Mouse (Mus musculus) cerebellum, postnatal 10 days (tissue): Measurements from ENCODE around the gene Atp2b2.

ENCODE experiments used
- DNase-seq, 2 experiments: peaks; one replicate each; pipeline ENCODE4 v3.0.0; 2021; ENCODE audit warnings: mixed read lengths in 2 of 2

Gene Atp2b2

DNA sequence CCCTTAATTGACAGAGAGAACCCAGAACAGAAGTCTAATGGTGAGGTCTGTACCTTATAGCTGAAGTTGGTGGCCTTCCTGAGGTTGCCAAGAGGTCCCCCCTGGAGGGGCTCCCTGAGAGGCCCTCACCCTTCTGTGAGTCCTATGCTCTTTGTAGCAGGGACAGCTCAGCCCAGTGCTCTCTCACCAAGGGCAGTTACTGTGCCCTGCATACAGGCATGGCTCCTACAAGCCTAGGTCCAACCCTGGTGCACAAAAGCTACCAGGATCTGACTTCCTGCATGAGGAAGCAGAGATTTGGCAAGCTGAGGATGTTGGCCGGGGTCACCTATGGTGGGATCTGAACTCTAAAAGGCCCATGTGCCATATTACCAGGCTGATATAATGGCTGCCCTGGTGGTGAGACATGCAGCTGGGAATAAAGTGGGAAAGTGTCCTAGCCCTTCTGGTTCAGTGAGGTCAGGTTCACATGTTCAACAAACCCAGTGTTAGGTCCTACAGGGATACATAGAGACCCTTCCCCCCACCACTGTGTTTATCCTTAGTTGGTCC lies 186.2 kb downstream of the Atp2b2 start:
- DNase-seq: peak; percentile 73 to 78

GRCm38 (mm10) chr6:113855581-113855980 lies 186.8 kb downstream of the Atp2b2 start:
- peak; percentile 79 to 88 for DNase-seq

DNA sequence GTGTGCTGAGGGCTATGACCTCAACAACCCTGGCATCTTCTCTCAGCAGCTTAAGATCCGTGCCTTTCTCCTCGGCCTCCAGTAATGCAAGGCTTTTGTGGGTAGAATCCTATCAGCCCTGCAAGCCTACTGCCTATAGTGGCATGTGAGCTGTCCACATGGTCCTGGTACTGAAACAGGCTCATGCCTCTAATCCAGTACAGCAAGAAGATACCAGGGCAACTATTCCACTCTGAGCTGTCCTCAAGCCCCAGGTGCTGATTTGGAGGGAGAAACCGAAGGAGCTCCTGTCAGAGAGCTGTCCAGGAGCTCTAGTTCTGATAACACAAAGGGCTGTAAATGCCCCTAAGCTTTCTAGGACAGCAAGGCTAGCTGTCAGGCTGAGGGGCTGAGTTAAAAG lies 190.1 kb downstream of the Atp2b2 start:
- peak in 1 of 2 experiments; percentile 45 for DNase-seq

GRCm38 (mm10) chr6:113849819-113850218 lies 192.6 kb downstream of the Atp2b2 start:
- no peak for DNase-seq

GRCm38 (mm10) chr6:113848655-113849054 lies 193.8 kb downstream of the Atp2b2 start:
- no peak for DNase-seq

GRCm38 (mm10) chr6:113847092-113847491 lies 195.3 kb downstream of the Atp2b2 start:
- DNase-seq: no peak

GRCm38 (mm10) chr6:113843248-113843647 lies 199.2 kb downstream of the Atp2b2 start:
- DNase-seq: no peak

DNA sequence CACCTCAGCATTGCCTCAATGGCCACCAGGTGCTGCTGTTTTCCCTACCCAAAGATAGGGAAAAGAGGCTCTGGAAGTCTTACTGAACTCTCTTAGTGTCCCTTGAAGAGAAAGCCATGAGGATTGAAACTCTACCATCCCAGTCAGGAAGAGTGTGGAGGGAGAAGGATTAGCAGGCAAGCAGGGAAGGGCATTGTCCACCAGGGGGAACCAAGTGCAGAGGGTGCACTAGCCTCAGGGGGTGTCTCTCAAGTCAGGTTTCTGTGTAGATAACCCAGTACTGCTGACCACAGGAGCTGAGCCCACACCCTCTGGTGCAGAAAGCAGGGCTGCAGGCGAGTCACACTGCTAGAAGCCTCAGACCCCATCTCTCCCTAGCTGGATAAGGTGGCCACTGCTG lies 203.9 kb downstream of the Atp2b2 start:
- peak in 1 of 2 experiments; percentile 42 for DNase-seq

DNA sequence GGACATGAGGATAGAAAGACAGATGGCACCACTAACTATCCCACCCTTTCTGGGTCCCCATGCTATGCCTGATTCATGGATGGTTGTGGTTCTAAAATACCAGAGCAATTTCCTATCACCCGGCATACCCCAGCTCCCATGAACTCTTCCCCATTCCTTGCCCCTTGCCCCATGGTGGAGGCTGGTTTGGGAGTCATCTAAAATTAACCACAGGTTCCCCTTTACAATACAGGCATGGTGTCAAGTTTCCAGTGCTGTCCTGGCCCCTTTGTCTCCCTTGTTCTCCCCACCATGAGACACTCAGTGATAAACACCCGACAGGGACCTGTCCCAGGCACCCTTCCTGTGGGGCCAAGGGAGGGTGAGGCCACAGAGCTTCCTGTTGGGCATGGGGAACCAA lies 204.7 kb downstream of the Atp2b2 start:
- no peak for DNase-seq

DNA sequence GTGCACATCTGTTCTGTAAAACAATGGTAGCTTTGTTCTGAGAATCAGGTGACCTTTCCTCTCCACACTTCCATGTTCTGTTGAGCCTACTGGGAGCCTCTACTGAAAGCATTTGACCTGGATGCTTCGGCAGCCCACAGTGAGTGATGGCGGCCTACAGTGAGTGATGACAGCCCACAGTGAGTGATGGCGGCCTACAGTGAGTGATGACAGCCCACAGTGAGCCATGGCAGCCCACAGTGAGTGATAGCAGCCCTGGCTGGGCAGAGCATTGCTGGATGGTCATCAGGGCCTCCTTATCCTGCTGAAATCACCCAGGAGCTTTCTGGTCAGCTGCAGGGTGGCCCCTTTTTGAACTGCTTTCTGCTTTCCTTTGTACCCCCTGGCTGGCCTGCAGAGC lies 205.9 kb downstream of the Atp2b2 start:
- no peak for DNase-seq

DNA sequence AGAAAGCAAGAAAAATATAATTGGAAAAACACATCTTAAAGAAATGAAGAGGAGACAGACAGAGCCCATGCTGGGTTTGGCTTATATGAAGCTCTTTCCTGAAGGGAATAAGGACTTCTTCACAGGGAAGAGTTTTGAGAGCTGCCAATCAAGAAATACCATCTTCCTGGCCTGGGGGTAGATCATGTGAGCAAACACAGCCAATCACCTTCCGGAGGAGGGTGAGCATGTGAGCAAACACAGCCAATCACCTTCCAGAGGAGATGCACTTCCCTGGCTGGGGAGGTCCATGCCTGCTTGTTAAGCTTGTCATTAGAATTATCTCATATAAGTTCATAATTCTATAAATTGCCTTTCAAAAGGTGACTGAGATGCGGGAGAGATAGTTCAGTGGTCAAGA lies 211.9 kb downstream of the Atp2b2 start:
- no peak for DNase-seq

DNA sequence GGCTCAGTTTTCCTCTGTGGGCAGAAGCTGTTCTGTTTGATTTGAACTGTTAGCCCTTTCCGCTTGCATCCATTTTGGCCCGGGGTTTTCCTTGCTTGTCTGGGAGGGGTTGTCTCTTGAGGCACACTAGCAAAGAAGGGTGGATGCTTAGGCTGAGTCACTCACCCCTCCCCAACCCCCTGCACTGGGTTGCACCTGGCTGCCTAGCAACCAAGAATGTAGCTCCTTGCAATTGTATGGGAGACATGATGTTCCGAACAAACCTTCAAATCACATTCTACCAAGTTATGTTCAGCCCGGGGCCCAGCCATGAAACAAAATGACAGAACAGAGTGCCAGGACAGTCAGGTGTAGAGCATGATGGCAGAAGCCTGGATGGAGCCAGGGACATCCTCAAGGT lies 215.1 kb downstream of the Atp2b2 start:
- DNase-seq: no peak

DNA sequence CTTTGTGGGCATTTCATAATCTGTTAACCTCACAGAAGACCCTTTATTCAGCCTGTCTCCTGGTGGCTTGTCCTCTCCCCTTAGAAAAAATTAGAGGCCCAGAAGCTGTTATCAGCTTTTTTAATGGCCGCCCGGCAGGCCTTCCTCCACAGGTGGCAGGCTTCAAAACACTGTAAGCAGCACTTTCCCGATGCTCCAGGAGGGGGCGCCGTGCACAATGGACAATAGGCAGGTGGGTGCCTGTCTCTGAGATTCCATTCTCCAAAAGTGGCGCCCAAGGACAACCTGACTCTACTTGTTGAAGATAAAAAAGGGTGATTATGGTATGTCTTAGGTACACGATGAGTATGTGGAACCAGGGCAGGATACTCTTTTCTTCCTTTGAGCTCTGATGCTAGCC lies 220.0 kb downstream of the Atp2b2 start:
- peak; percentile 87 to 90 for DNase-seq

DNA sequence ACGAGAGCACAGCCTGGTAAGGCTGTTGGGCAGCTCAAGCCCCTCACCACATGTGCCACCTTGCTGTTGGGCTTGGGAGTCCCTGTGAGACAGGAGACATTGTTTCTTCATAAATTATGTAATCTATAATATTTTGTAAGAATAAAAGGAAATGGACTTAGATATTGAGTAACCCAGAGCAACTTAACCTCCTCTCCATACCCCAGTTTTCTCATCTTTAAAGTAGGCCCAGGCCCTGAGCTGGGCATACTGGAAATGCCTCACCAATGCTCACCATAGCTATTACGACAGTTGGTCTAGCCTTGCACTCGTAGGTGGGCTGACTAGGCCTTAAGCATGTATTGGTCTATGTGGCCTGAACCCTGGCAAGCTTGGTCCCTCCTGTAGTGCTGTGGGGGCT lies 225.7 kb downstream of the Atp2b2 start:
- no peak for DNase-seq

DNA sequence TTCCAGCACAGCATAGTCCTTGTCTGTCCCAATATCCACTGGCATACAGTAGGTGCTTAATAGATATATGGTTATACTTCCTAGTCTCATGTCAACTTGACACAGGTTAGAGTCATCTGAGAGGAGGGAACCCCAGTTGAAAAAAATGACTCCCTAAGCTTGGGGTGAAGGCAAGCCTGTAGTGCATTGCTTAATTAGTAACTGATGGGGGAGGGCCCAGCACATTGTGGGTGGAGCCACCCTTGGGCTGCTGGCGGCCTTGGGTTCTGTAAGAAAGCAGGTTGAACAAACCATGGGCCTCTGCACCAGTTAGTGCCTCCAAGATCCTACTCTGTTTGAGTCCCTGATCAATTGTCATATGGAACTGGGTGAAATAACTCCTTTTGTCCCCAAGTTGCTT lies 231.0 kb downstream of the Atp2b2 start:
- no peak for DNase-seq

DNA sequence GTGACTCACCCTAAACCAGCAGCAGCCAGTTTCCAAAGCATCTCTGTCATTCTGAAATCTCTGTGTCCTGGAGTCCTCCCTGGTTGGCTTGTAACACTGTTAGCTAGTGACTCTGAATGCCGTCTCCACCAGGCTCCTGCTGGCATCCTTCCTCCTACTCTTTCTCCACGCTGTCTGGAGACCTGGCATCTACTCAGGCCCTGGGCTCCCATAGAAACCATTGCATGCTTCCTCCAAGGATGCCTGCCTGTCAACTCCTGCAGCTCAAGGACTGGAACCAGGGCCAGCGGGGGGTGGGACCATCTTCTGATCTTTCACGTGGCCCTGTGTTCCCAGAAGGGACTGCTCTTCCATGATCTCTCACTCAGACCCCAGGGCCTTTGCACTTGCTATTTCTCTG lies 231.7 kb downstream of the Atp2b2 start:
- DNase-seq: peak; percentile 49 to 60

DNA sequence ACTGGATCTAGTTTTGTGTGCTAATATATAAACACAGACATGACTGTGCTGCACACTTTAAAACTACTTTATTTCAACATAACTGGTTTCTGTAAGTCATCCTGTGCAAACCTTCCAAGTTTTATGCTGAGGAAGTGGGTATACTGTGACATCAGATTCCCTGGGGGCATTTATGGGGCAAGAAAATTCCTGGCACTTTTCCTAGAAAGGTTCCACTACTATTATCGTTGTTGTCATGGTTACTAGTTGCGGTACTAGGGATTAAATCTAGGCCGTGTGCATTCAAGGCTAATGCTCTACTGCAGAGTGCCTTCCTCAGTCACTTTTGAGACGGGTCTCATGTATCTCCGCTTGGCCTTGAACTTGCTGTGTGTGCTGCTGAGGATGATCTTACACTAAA lies 236.2 kb downstream of the Atp2b2 start:
- no peak for DNase-seq

- DNase-seq: no peak
These were observed 241.2 kb downstream of the Atp2b2 start for GRCm38 (mm10) chr6:113801233-113801632.

- DNase-seq: no peak
These were observed 242.5 kb downstream of the Atp2b2 start for GRCm38 (mm10) chr6:113799915-113800314.

- DNase-seq: peak; percentile 45 to 51
These were observed 243.1 kb downstream of the Atp2b2 start for GRCm38 (mm10) chr6:113799349-113799748.

DNA sequence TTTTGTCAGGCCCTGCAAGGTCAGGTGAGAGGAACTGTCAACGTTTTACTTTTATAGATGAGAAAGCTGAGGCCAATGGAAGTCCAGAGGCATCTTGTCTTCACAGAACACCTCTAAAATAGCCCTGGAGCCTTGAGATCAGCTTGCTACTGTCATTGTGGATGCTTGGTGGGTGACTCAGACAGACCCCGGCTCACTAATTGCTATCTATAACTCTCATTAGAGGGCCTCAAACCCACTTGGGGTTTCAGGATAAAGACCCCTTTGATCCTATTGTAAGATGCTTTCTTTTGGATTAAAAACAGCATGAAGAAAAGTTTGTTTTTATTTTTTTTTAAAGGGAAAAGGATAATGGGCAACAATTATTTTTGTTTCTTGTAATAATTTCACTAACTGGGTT lies 243.5 kb downstream of the Atp2b2 start:
- no peak for DNase-seq

DNA sequence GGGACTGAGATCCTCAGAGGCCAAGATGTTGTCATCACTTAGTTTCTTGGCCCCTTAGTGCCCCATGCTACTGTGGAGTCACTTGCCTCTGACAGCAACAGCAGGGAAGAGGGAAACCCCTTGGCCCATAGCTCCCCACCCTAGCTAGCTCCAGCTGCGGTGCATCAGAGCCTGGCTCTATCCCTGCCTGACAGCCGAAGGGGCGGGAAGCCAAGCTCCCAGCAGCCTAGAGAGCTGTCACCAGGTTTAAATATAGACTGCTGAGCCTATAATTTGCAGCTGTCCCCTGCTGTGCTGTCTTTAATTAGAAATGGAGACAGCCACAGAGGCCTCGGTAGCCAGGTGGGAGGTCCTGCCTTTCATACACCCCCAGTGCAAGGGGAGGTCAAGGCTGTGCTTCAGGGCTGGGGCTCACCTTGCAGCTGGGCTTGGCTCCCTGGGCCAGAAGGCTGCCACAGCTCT lies 247.1 kb downstream of the Atp2b2 start:
- peak; percentile 71 to 76 for DNase-seq

DNA sequence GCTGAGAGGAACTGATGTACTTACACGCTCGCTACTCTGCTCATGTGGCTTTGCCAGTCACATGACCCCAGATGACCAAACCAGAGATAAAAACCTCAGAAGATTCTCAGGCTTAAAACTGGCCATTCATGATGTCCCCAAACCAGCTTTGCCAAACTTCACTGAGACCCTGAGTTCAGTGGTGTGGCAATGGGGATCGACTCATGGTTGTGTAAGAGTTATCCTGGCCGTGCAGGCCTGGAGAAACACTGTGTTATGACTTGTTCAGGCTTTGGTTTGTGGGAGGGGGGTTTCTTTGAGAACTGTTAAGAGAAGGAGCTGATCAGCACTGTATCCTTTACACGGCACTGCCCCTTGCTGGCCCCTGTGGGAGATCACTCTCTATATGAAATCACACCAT lies 250.0 kb downstream of the Atp2b2 start:
- DNase-seq: no peak

DNA sequence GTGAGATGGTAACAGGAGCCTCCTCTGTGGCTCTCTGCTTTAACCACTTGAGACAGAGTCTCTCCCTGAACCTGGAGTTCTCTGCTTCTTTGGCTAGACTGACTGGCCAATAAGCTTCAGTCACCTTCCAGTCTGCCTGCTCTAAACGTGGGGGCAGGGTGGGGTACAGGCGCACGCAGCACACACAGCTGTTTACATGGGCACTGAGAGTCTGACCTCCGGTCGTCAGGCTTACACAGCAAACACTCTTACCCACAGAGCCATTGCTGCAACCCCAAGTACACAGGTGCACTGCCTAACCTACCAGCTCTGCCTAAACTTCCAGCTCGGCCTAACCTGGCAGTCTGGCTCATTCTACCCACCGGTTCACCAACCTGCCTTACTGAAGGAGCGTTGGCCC lies 251.4 kb downstream of the Atp2b2 start:
- DNase-seq: no peak

DNA sequence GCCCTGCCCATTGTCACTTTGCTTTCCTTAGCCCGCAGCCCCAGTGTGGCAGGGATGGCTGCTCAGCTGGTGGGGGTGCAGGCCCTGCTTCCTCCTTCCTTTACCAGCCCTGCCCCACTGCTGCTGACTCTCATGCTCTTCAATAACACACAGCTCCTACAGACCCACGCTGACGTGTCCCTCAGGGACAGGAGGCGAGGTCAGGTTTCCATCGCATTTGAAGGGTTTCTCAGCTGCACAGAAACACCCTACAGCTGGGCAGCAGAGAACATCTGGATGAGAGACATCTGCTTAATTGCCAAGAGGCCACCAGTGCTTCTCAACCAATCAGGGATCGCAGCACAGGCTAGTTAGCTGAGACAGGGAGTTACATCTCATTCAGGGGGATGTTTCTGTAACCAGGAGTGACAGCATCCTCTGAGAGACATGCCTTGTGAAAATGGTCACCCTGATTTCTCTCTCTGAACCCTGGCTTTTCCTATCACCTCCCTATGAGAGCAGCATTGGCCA lies 254.9 kb downstream of the Atp2b2 start:
- no peak for DNase-seq
